Mouse (Mus musculus) spleen, postnatal 10 days (tissue): ENCODE data around the gene Pdp2.
"Not testable (repeated sequence)": the region's sequence is repeated elsewhere in the genome, so short reads cannot be mapped to it uniquely, and the experiment has no call there.

Experiments
- DNase-seq, 2 experiments: peaks; one replicate each; pipeline ENCODE4 v3.0.0; 2021 to 2022; ENCODE audit warnings: low spot score in 2 of 2

Pdp2 gene

GRCm38 (mm10) chr8:104591133-104591834 is at the start of gene Pdp2:
Gene Pdp2, plus strand, starts transcription at chr8:104591451.
- DNase-seq: peak; percentile 79 to 85

- no peak for DNase-seq
Observed at GRCm38 (mm10) chr8:104541515-104541880, 49.8 kb upstream of the Pdp2 start.

GRCm38 (mm10) chr8:104542160-104542559 is 49.1 kb upstream of the Pdp2 start:
- no peak for DNase-seq

GRCm38 (mm10) chr8:104543440-104544045 is 47.7 kb upstream of the Pdp2 start:
- DNase-seq: no peak

GRCm38 (mm10) chr8:104555191-104555590 is 36.1 kb upstream of the Pdp2 start:
- no peak for DNase-seq

GRCm38 (mm10) chr8:104557226-104557625 is 34.0 kb upstream of the Pdp2 start:
- DNase-seq: no peak

- DNase-seq: no peak
Observed at GRCm38 (mm10) chr8:104560731-104561130, 30.5 kb upstream of the Pdp2 start.

- peak; percentile 49 to 88 for DNase-seq
Observed at GRCm38 (mm10) chr8:104564633-104565456, 26.4 kb upstream of the Pdp2 start.

- DNase-seq: no peak
Observed at GRCm38 (mm10) chr8:104565457-104565798, 25.8 kb upstream of the Pdp2 start.

- no peak for DNase-seq
Observed at GRCm38 (mm10) chr8:104569559-104569958, 21.7 kb upstream of the Pdp2 start.

GRCm38 (mm10) chr8:104570436-104571343 is 20.6 kb upstream of the Pdp2 start:
- DNase-seq: peak; percentile 75 to 89

GRCm38 (mm10) chr8:104576820-104577219 is 14.4 kb upstream of the Pdp2 start:
- no peak for DNase-seq

- DNase-seq: not testable (repeated sequence)
Observed at GRCm38 (mm10) chr8:104577606-104578005, 13.6 kb upstream of the Pdp2 start.

- no peak for DNase-seq
Observed at GRCm38 (mm10) chr8:104584522-104584921, 6.7 kb upstream of the Pdp2 start.

GRCm38 (mm10) chr8:104590284-104590683 is 967 bp upstream of the Pdp2 start:
- no peak for DNase-seq

- DNase-seq: no peak
Observed at GRCm38 (mm10) chr8:104591856-104592255, 605 bp downstream of the Pdp2 start.

- DNase-seq: no peak
Observed at GRCm38 (mm10) chr8:104592566-104592965, 1.3 kb downstream of the Pdp2 start.

GRCm38 (mm10) chr8:104593536-104594325 is 2.5 kb downstream of the Pdp2 start:
- DNase-seq: no peak

GRCm38 (mm10) chr8:104594611-104595362 is 3.5 kb downstream of the Pdp2 start:
- no peak for DNase-seq
